Mouse (Mus musculus) liver, embryonic 16.5 days (tissue): ENCODE results near the gene Alk. TPM values are rescaled to one million over a fixed set of nuclear protein-coding genes. Genes with fewer than 3 reads are reported as not detected.

Source experiments
- ATAC-seq: fragments of 200-750 bp; cut with Nextera tagmentation; 2 replicates; pipeline ENCODE4 v1.8.0; 2017; ENCODE audit warnings: low read depth, mild to moderate bottlenecking, moderate number of reproducible peaks, moderate library complexity
- H3K27ac ChIP-seq: fragments of 300-500 bp; sonication (generic); 2 replicates; pipeline ENCODE4 v1.5.1; 2014; ENCODE audit warnings: mild to moderate bottlenecking, low read length
- H3K27me3 ChIP-seq: fragments of 300-500 bp; sonication (generic); 2 replicates; pipeline ENCODE4 v1.6.1; 2014; ENCODE audit warnings: low read depth, low read length, mixed read lengths; ENCODE audit not compliant: control insufficient read depth, insufficient read depth
- H3K36me3 ChIP-seq: fragments of 300-500 bp; sonication (generic); 2 replicates; pipeline ENCODE4 v1.6.1; 2014; ENCODE audit warnings: mild to moderate bottlenecking; ENCODE audit not compliant: control insufficient read depth, insufficient read depth
- H3K4me1 ChIP-seq: fragments of 300-500 bp; sonication (generic); 2 replicates; pipeline ENCODE4 v1.6.1; 2014; ENCODE audit warnings: low read depth, low read length, mixed read lengths; ENCODE audit not compliant: control insufficient read depth
- H3K4me2 ChIP-seq: fragments of 300-500 bp; sonication (generic); 2 replicates; pipeline ENCODE4 v1.6.1; 2014; ENCODE audit warnings: low read depth, low read length, mixed read lengths
- H3K4me3 ChIP-seq: fragments of 300-500 bp; sonication (generic); 2 replicates; pipeline ENCODE4 v1.5.1; 2014; ENCODE audit warnings: low read depth, mild to moderate bottlenecking, low read length
- H3K9ac ChIP-seq: fragments of 300-500 bp; sonication (generic); 2 replicates; pipeline ENCODE4 v1.6.1; 2014; ENCODE audit warnings: low read depth, low read length
- H3K9me3 ChIP-seq: fragments of 300-500 bp; sonication (generic); replicated peaks from 2 replicates; pipeline ENCODE4 v1.6.1; 2016; ENCODE audit warnings: low read length; ENCODE audit not compliant: control insufficient read depth
- WGBS: fragments of 180-500 bp; shearing (Covaris S2); extraction: QIAGEN DNeasy Blood & Tissue Kit; methylation state at CpG from one replicate; pipeline ENCODE4 v1.1.7; 2014; ENCODE audit not compliant: insufficient replicate concordance; 5-methylcytosine and 5-hydroxymethylcytosine counted together
- polyA plus RNA-seq: library from polyadenylated mRNA; unstranded; fragments of >200 nt; fragmentation: Nextera tagmentation; extraction: Ambion mirVana; gene quantifications from 2 replicates; pipeline ENCODE4 v1.2.1, GENCODE M21; 2015

Gene Alk
- polyA plus RNA-seq, 1 experiment from 2014 or later, result 0.07 TPM

- H3K9me3 ChIP-seq, result no peaks in the 10 kb centered on the region
- no peaks in the 10 kb centered on the region for H3K27me3 ChIP-seq
- no peaks in the 10 kb centered on the region for H3K4me1 ChIP-seq
- H3K36me3 ChIP-seq, result no peaks in the 10 kb centered on the region
- no peak for ATAC-seq
- no peak overlapping the region for H3K4me2 ChIP-seq
- no peak overlapping the region for H3K27ac ChIP-seq
- WGBS, result 39% methylated on average over 8 of the region's 9 CpGs
- no peak overlapping the region for H3K4me3 ChIP-seq
- H3K9ac ChIP-seq, result no peak overlapping the region
Measured at GRCm38 (mm10) chr17:71965733-71966606, 638.5 kb downstream of the Alk start.

- Histone ChIP-seq H3K9me3 (no peaks in the 10 kb centered on the region), H3K27ac (no peak overlapping the region), H3K9ac (no peak overlapping the region), H3K27me3 (no peaks in the 10 kb centered on the region), H3K4me2 (no peak overlapping the region), H3K36me3 (no peaks in the 10 kb centered on the region), H3K4me1 (no peaks in the 10 kb centered on the region), H3K4me3 (no peak overlapping the region)
- ATAC-seq, result no peak
- WGBS, result 47% methylated on average over 11 of the region's 11 CpGs
Measured at GRCm38 (mm10) chr17:71964610-71965009, 639.8 kb downstream of the Alk start.

- no peak for ATAC-seq
Measured at GRCm38 (mm10) chr17:71962746-71963145, 641.7 kb downstream of the Alk start.

GRCm38 (mm10) chr17:71955011-71955410 lies 649.4 kb downstream of the Alk start:
- no peak overlapping the region for H3K9ac ChIP-seq

More at GRCm38 (mm10) chr17:71962746-71963145, 641.7 kb downstream of the Alk start:
- Histone ChIP-seq H3K9ac (no peak overlapping the region), H3K4me2 (no peak overlapping the region), H3K9me3 (no peaks in the 10 kb centered on the region), H3K27me3 (no peaks in the 10 kb centered on the region), H3K27ac (no peak overlapping the region), H3K36me3 (no peaks in the 10 kb centered on the region), H3K4me3 (no peak overlapping the region), H3K4me1 (no peaks in the 10 kb centered on the region)
- 44% methylated on average over 9 of the region's 9 CpGs for WGBS

GRCm38 (mm10) chr17:71954217-71954844 lies 650.1 kb downstream of the Alk start:
- no peak for ATAC-seq
- no peak overlapping the region for H3K27ac ChIP-seq
- H3K9me3 ChIP-seq, result no peaks in the 10 kb centered on the region
- no peaks in the 10 kb centered on the region for H3K36me3 ChIP-seq
- H3K4me2 ChIP-seq, result no peak overlapping the region
- no peak overlapping the region for H3K4me3 ChIP-seq
- H3K27me3 ChIP-seq, result no peaks in the 10 kb centered on the region
- no peaks in the 10 kb centered on the region for H3K4me1 ChIP-seq
- WGBS, result 68% methylated on average over 15 of the region's 15 CpGs
- no peak overlapping the region for H3K9ac ChIP-seq

More at GRCm38 (mm10) chr17:71955011-71955410, 649.4 kb downstream of the Alk start:
- no peak for ATAC-seq
- H3K4me2 ChIP-seq, result no peak overlapping the region
- no peak overlapping the region for H3K27ac ChIP-seq
- 55% methylated on average over 7 of the region's 7 CpGs for WGBS
- H3K4me1 ChIP-seq, result no peaks in the 10 kb centered on the region
- H3K27me3 ChIP-seq, result no peaks in the 10 kb centered on the region
- no peaks in the 10 kb centered on the region for H3K36me3 ChIP-seq
- no peak overlapping the region for H3K4me3 ChIP-seq
- no peaks in the 10 kb centered on the region for H3K9me3 ChIP-seq

GRCm38 (mm10) chr17:71950968-71951367 lies 653.5 kb downstream of the Alk start:
- H3K4me1 ChIP-seq, result no peaks in the 10 kb centered on the region
- no peak overlapping the region for H3K4me2 ChIP-seq
- no peak overlapping the region for H3K27ac ChIP-seq
- no peak for ATAC-seq
- H3K4me3 ChIP-seq, result no peak overlapping the region
- no peaks in the 10 kb centered on the region for H3K27me3 ChIP-seq
- H3K36me3 ChIP-seq, result no peaks in the 10 kb centered on the region
- WGBS, result 62% methylated on average over 5 of the region's 5 CpGs
- H3K9ac ChIP-seq, result no peak overlapping the region
- H3K9me3 ChIP-seq, result no peaks in the 10 kb centered on the region

GRCm38 (mm10) chr17:71948687-71949086 lies 655.7 kb downstream of the Alk start:
- no peak for ATAC-seq
- no peak overlapping the region for H3K4me3 ChIP-seq
- no peaks in the 10 kb centered on the region for H3K27me3 ChIP-seq
- no peak overlapping the region for H3K9ac ChIP-seq
- H3K9me3 ChIP-seq, result no peaks in the 10 kb centered on the region
- no peak overlapping the region for H3K4me2 ChIP-seq
- H3K36me3 ChIP-seq, result no peaks in the 10 kb centered on the region
- H3K4me1 ChIP-seq, result no peaks in the 10 kb centered on the region
- no peak overlapping the region for H3K27ac ChIP-seq
- WGBS, result 39% methylated on average over 5 of the region's 5 CpGs

GRCm38 (mm10) chr17:71947452-71947851 lies 657.0 kb downstream of the Alk start:
- Histone ChIP-seq H3K27me3 (no peaks in the 10 kb centered on the region), H3K4me2 (no peak overlapping the region), H3K9ac (no peak overlapping the region), H3K27ac (no peak overlapping the region), H3K4me3 (no peak overlapping the region), H3K4me1 (no peaks in the 10 kb centered on the region), H3K9me3 (no peaks in the 10 kb centered on the region), H3K36me3 (no peaks in the 10 kb centered on the region)
- no peak for ATAC-seq
- 33% methylated on average over 9 of the region's 9 CpGs for WGBS

- Histone ChIP-seq H3K4me2 (no peak overlapping the region), H3K27me3 (no peaks in the 10 kb centered on the region), H3K4me1 (no peaks in the 10 kb centered on the region), H3K9me3 (no peaks in the 10 kb centered on the region), H3K9ac (no peak overlapping the region), H3K36me3 (no peaks in the 10 kb centered on the region), H3K27ac (no peak overlapping the region), H3K4me3 (no peak overlapping the region)
- 69% methylated on average over 5 of the region's 5 CpGs for WGBS
- no peak for ATAC-seq
Measured at GRCm38 (mm10) chr17:71944020-71944419, 660.4 kb downstream of the Alk start.
